Mouse (Mus musculus) gastrocnemius, postnatal 36 days (tissue): Measurements from ENCODE around the gene Tmem265. TPM values are rescaled to one million over a fixed set of nuclear protein-coding genes. Genes with fewer than 3 reads are reported as not detected.
A peak's percentile ranks its signal among the peaks of the same experiment; 100 is the strongest.

Experiments
- DNase-seq, 2 experiments: peaks; one replicate each; pipeline ENCODE4 v3.0.0; 2022
- intact Hi-C: fragments of 180-260 bp; cut with DNase I; formaldehyde crosslinking; loops from one replicate; pipeline ENCODE4 v1.15.1; 2025
- total RNA-seq, 2 experiments: library from RNA; stranded (reverse); gene quantifications; 2 replicates each; pipeline ENCODE4 v1.2.3; 2021

The Tmem265 gene
- total RNA-seq, 2 experiments from 2014 or later, result not detected

GRCm38 (mm10) chr7:127586149-127586548 lies 25.0 kb downstream of the Tmem265 start:
- intact Hi-C loops, result loop anchor here (5.0 kb wide), 1 partner anchor 69 kb away; the partner anchor contains the start of gene Gm42715
- DNase-seq, result no peak

DNA sequence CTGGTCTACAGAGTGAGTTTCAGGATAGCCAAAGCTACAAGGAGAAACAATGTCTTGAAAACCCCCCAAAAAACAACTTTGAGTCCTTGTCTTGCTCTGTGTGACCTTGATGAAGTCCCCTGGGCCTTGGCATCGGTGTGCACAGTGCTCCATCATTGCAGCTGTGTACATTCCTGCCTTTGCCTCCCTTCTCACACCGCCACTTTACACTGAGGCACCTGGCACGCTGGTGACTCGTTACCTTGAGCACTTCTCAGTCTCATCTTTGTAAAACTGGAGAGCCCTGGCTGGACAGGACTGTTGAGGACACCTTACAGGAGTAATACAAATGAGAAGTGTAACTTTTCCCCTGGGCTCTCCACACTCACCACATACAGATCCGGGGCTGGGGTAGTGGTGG lies 26.0 kb downstream of the Tmem265 start:
- intact Hi-C loops, result loop anchor here (5.0 kb wide), 1 partner anchor 70 kb away; the partner anchor contains the start of gene Gm42715
- DNase-seq, result no peak

- intact Hi-C loops, result loop anchor here (5.0 kb wide), 1 partner anchor 71 kb away; the partner anchor contains the start of gene Gm42715
- DNase-seq, result peak; percentile 88 to 91
Observed at GRCm38 (mm10) chr7:127588011-127588871, 27.1 kb downstream of the Tmem265 start, which contains the start of the genes Ccdc189 and Rnf40. Gene Ccdc189, minus strand, starts transcription at chr7:127588595. Gene Rnf40, plus strand, starts transcription at chr7:127588767.

- no peak for DNase-seq
- intact Hi-C loops, result loop anchor here (5.0 kb wide), 1 partner anchor 72 kb away; the partner anchor contains the start of gene Gm42715
Observed at GRCm38 (mm10) chr7:127588901-127589300, 27.7 kb downstream of the Tmem265 start.

- intact Hi-C loops, result loop anchor here (5.0 kb wide), 1 partner anchor 72 kb away; the partner anchor contains the start of gene Gm42715
- DNase-seq, result peak in 1 of 2 experiments; percentile 11
Observed at GRCm38 (mm10) chr7:127589637-127590036, 28.4 kb downstream of the Tmem265 start.

GRCm38 (mm10) chr7:127591108-127591507 lies 29.9 kb downstream of the Tmem265 start:
- intact Hi-C loops, result no loop called here

GRCm38 (mm10) chr7:127592575-127592974 lies 31.4 kb downstream of the Tmem265 start:
- no peak for DNase-seq
- intact Hi-C loops, result no loop called here

More at GRCm38 (mm10) chr7:127591108-127591507, 29.9 kb downstream of the Tmem265 start:
- no peak for DNase-seq

- intact Hi-C loops, result no loop called here
- DNase-seq, result no peak
Observed at GRCm38 (mm10) chr7:127596747-127597146, 35.6 kb downstream of the Tmem265 start.

DNA sequence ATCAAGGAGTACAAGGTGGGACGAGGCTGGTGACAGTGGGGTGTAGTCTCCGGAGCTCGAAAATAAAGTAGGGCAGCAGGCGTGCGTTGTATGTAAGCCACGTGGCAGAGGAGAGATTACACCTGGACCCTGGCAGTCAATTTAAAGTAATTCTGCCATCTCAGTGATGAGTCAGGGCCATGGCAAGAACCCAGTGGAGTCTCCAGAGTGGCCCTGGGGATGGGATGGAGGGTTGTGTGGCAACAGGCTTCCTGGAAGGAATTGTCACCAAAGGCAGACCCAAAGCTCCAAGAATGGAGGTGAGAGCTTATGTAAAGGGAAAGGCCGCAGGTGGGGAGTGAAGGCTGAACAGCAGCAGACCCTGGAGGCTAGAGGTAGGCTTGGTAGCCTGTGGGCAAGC lies 39.4 kb downstream of the Tmem265 start:
- DNase-seq, result no peak
- intact Hi-C loops, result no loop called here

GRCm38 (mm10) chr7:127601735-127602134 lies 40.5 kb downstream of the Tmem265 start:
- no peak for DNase-seq

GRCm38 (mm10) chr7:127602903-127603302 lies 41.7 kb downstream of the Tmem265 start:
- intact Hi-C loops, result no loop called here
- no peak for DNase-seq

More at GRCm38 (mm10) chr7:127601735-127602134, 40.5 kb downstream of the Tmem265 start:
- intact Hi-C loops, result no loop called here

DNA sequence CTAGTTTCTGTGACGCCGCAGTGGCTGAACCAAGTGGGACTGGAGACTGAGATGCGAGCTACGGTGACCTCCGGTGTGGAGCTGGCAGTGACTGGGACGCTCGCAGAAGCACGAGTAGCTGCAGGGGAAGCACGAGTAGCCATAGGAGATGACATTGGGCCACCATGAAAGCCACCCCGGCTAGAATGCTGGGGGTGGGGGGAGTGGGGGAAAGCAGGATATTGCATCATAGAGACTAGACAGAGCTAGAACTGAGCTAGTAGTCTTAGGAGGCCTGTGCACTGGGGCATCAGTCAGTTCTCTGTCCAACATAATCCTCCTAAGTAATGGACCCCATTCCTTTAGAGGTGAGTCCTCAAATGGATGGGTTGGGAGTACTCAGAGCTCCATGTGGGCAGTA lies 43.1 kb downstream of the Tmem265 start:
- intact Hi-C loops, result no loop called here
- DNase-seq, result no peak

- intact Hi-C loops, result no loop called here
- no peak for DNase-seq
Observed at GRCm38 (mm10) chr7:127607150-127607549, 46.0 kb downstream of the Tmem265 start.

- intact Hi-C loops, result no loop called here
- DNase-seq, result no peak
Observed at GRCm38 (mm10) chr7:127611011-127611410, 49.8 kb downstream of the Tmem265 start.

DNA sequence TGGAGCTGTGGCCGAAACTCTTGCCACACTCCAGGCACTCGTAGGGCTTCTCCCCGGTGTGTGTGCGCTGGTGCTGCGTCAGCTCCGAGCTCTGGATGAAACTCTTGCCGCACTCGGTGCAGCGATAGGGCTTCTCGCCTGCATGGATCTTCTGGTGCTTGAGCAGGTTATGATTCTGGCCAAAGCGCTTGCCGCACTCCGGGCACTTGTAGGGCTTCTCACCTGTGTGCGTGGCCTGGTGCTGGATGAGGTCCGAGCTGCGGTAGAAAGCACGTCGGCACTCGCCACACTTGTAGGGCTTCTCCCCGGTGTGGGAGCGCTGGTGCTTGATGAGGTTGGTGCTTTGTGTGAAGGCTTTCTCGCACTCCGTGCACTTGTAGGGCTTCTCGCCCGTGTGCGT lies 50.4 kb downstream of the Tmem265 start:
- no peak for DNase-seq
- intact Hi-C loops, result no loop called here

GRCm38 (mm10) chr7:127613501-127613900 lies 52.3 kb downstream of the Tmem265 start:
- intact Hi-C loops, result no loop called here
- DNase-seq, result no peak

DNA sequence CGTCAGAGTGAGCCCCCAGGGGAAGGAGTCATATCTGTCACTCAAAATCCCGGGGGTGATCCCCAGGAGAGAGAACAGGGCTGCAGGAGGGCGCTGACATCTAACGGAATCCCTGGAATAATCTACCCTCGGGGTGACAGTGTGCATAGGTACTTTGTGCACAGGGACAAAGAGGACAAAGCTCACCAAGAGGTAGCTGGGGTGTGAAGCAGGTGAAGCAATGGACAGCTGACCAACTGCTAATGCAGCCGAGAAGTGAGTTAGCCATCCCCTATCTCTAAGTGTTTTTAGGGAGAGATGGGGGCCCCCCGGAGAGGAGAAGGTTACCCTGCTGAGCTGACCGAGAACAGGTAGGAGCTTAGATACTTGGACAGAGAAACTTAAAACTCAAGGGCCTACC lies 52.9 kb downstream of the Tmem265 start:
- intact Hi-C loops, result loop anchor here (1.0 kb wide), 1 partner anchor 23 kb away; no protein-coding TSS in a partner anchor
- no peak for DNase-seq

- peak in 1 of 2 experiments; percentile 41 for DNase-seq
- intact Hi-C loops, result loop anchor here (1.0 kb wide), 1 partner anchor 23 kb away; no protein-coding TSS in a partner anchor
Observed at GRCm38 (mm10) chr7:127614511-127614890, 53.3 kb downstream of the Tmem265 start.

- peak; percentile 60 to 71 for DNase-seq
Observed at GRCm38 (mm10) chr7:127614891-127615843, 54.0 kb downstream of the Tmem265 start, which contains the start of gene Zfp629. Gene Zfp629, minus strand, starts transcription at chr7:127615797.

GRCm38 (mm10) chr7:127616336-127616735 lies 55.1 kb downstream of the Tmem265 start:
- intact Hi-C loops, result no loop called here
- no peak for DNase-seq

More at GRCm38 (mm10) chr7:127614891-127615843, 54.0 kb downstream of the Tmem265 start, which contains the start of gene Zfp629:
- intact Hi-C loops, result loop anchor here (1.0 kb wide), 1 partner anchor 22 kb away; no protein-coding TSS in a partner anchor
